Mouse (Mus musculus): Measurements from ENCODE around the gene Sema3c.

Gene Sema3c

GRCm38 (mm10) chr5:17573694-17574380 is at the start of gene Sema3c:
TSS of gene Sema3c (plus strand) at chr5:17574281.
- 1% methylated on average over 16 of the region's 16 CpGs for WGBS

GRCm38 (mm10) chr5:17531165-17531564 is 42.9 kb upstream of the Sema3c start:
- 96% methylated on average over 2 of the region's 2 CpGs for WGBS

- WGBS = 76% methylated on average over 4 of the region's 4 CpGs
Measured at GRCm38 (mm10) chr5:17543141-17543540, 30.9 kb upstream of the Sema3c start.

- 82% methylated on average over 2 of the region's 2 CpGs for WGBS
Measured at GRCm38 (mm10) chr5:17544904-17545449, 29.1 kb upstream of the Sema3c start.

- WGBS = 77% methylated on average over 3 of the region's 3 CpGs
Measured at GRCm38 (mm10) chr5:17551693-17552092, 22.4 kb upstream of the Sema3c start.

GRCm38 (mm10) chr5:17556073-17556473 is 18.0 kb upstream of the Sema3c start:
- WGBS = 28% methylated on average over 7 of the region's 7 CpGs

- WGBS = 95% methylated on average over 3 of the region's 3 CpGs
Measured at GRCm38 (mm10) chr5:17556715-17557265, 17.3 kb upstream of the Sema3c start.

- WGBS = 91% methylated on average over 6 of the region's 6 CpGs
Measured at GRCm38 (mm10) chr5:17571571-17571970, 2.5 kb upstream of the Sema3c start.

GRCm38 (mm10) chr5:17574413-17575182 is 517 bp downstream of the Sema3c start:
- WGBS = under 1% methylated on average over 59 of the region's 59 CpGs

- 32% methylated on average over 7 of the region's 7 CpGs for WGBS
Measured at GRCm38 (mm10) chr5:17575183-17575495, 1.1 kb downstream of the Sema3c start.

- 52% methylated on average over 2 of the region's 2 CpGs for WGBS
Measured at GRCm38 (mm10) chr5:17576069-17576468, 2.0 kb downstream of the Sema3c start.

- 65% methylated on average over 2 of the region's 2 CpGs for WGBS
Measured at GRCm38 (mm10) chr5:17582047-17582515, 8.0 kb downstream of the Sema3c start.

- WGBS = 41% methylated on average over 2 of the region's 2 CpGs
Measured at GRCm38 (mm10) chr5:17584299-17584945, 10.3 kb downstream of the Sema3c start.

GRCm38 (mm10) chr5:17586518-17587210 is 12.6 kb downstream of the Sema3c start:
- 60% methylated on average over 2 of the region's 2 CpGs for WGBS

GRCm38 (mm10) chr5:17591908-17592307 is 17.8 kb downstream of the Sema3c start:
- whole genome bisulfite sequencing = 87% methylated on average over 3 of the region's 3 CpGs

GRCm38 (mm10) chr5:17601700-17602099 is 27.6 kb downstream of the Sema3c start:
- WGBS = 81% methylated on average over 4 of the region's 4 CpGs

GRCm38 (mm10) chr5:17620619-17621018 is 46.5 kb downstream of the Sema3c start:
- WGBS = 83% methylated on average over 2 of the region's 2 CpGs

GRCm38 (mm10) chr5:17622564-17622963 is 48.5 kb downstream of the Sema3c start:
- WGBS = 78% methylated on average over 2 of the region's 2 CpGs

- WGBS = 68% methylated on average over 1 of the region's 1 CpGs
Measured at GRCm38 (mm10) chr5:17628606-17629005, 54.5 kb downstream of the Sema3c start.

- 79% methylated on average over 3 of the region's 3 CpGs for WGBS
Measured at GRCm38 (mm10) chr5:17629599-17629998, 55.5 kb downstream of the Sema3c start.

GRCm38 (mm10) chr5:17639519-17639918 is 65.4 kb downstream of the Sema3c start:
- 80% methylated on average over 3 of the region's 3 CpGs for WGBS

Data from cerebral cortex, adult 2 months (tissue).